Mouse (Mus musculus): ENCODE results near the gene Reg4. TPM values are rescaled to one million over a fixed set of nuclear protein-coding genes. Genes with fewer than 3 reads are reported as not detected.
A peak's percentile ranks its signal among the peaks of the same experiment; 100 is the strongest.

The Reg4 gene
- polyA plus RNA-seq (2016; fragmentation: Nextera tagmentation; extraction: Ambion mirVana): not detected in 2 replicates

DNA sequence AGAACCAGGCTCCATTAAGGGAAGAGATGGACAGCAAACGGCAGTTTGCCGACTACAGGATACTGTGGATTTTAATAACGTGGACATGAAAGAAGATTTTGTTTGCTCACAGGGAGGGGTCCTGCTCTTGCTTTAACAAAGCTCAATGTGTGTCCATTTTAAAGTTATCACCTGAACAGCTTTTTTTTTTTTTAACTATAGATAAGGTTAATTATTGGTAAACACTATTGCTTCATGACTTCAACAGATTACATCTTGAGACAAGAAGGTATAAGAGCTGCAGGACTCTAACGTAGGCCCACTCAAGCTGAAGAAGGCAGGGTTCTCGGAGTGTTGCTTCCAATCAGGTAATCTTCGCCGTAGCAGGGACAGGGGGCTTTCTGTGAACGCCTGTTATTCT lies at the start of gene Reg4:
TSS of gene Reg4 (plus strand) at position 301 of the 400 bp plus-strand sequence.
- Histone ChIP-seq H3K27ac (replicated peaks) (no peak within 1 kb of the TSS), H3K27me3 (no peaks in the 10 kb centered on the region), H3K4me3 (no peak within 1 kb of the TSS), H3K36me3 (no peaks in the 10 kb centered on the region), H3K9ac (replicated peaks) (no peak within 1 kb of the TSS), H3K9me3 (no peaks in the 10 kb centered on the region), H3K4me2 (replicated peaks) (no peak within 1 kb of the TSS), H3K4me1 (0 out of 2 replicates have a peak, but pooled peaks cover 2% of the 10 kb centered on the region)
- no peak for ATAC-seq (ENCODE audit: low FRiP score, low read depth)
- WGBS: 90% methylated on average over 8 of the region's 8 CpGs

- no peak overlapping the region for H3K27ac ChIP-seq (replicated peaks)
- no peaks in the 10 kb centered on the region for H3K9me3 ChIP-seq
- no peak overlapping the region for H3K9ac ChIP-seq (replicated peaks)
- H3K27me3 ChIP-seq: no peaks in the 10 kb centered on the region
- no peaks in the 10 kb centered on the region for H3K36me3 ChIP-seq
- H3K4me2 ChIP-seq (replicated peaks): no peak overlapping the region
- no peak overlapping the region for H3K4me3 ChIP-seq
- no peak for ATAC-seq (ENCODE audit: low FRiP score, low read depth)
- H3K4me1 ChIP-seq: no peaks in the 10 kb centered on the region
- 84% methylated on average over 4 of the region's 4 CpGs for WGBS
Observed at GRCm38 (mm10) chr3:98178340-98178739, 43.6 kb upstream of the Reg4 start.

DNA sequence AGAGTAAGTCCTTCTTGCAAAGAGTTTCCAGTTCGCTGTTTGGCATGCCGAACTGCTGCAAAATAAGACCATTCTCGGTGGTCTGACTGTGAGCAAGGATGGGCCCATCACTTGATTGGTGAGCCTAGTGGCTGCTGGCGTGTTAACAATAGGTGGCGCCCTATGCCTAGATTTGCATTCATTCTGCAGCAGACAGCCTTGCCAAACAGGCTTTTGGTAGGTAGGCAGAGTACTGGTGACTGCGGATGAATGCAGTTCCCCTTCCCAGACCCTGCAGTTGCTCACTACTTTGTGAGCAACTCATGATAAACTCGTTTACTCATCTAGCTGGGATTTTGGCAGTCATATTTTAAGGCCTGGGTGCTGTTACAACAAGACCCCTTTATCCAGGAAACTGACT lies 41.2 kb upstream of the Reg4 start:
- 27% methylated on average over 7 of the region's 7 CpGs for WGBS
- ATAC-seq (ENCODE audit: low FRiP score, low read depth): peak; percentile 19; the same call in 1 of the 2 replicates
- no peak overlapping the region for H3K4me3 ChIP-seq
- H3K36me3 ChIP-seq: no peaks in the 10 kb centered on the region
- H3K27me3 ChIP-seq: no peaks in the 10 kb centered on the region
- no peak overlapping the region for H3K27ac ChIP-seq (replicated peaks)
- H3K9ac ChIP-seq (replicated peaks): no peak overlapping the region
- H3K9me3 ChIP-seq: no peaks in the 10 kb centered on the region
- H3K4me1 ChIP-seq: peaks cover 6% of the 10 kb centered on the region
- H3K4me2 ChIP-seq (replicated peaks): no peak overlapping the region

DNA sequence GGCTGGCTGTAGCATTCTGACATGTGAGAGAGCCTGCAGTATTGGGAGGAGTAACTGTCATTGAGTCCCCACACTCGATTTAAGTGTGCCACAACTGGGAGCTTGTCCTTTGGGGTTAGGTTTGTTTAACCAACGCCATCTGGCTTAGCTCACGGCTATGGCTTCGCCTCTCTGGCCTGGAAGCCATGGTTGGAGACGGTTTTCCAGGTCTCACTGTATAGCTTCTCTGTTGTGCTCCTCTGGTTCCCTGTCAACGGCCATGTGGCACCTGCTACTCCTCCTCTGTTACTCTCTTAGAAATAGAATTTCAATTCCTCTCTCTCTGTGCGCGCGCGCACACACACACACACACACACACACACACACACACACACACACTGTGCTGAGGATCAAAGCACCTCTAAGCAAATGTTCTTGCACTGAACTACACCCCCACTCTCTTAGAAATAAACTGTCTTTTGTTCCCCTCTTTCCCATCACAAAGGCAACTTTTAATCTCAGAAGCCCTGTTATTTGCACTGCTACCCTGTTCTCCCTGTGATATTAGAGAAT lies 36.7 kb upstream of the Reg4 start:
- Histone ChIP-seq H3K9me3 (no peaks in the 10 kb centered on the region), H3K36me3 (no peaks in the 10 kb centered on the region), H3K4me1 (peaks cover 6% of the 10 kb centered on the region), H3K9ac (replicated peaks) (no peak overlapping the region), H3K27ac (replicated peaks) (no peak overlapping the region), H3K27me3 (no peaks in the 10 kb centered on the region), H3K4me2 (replicated peaks) (no peak overlapping the region), H3K4me3 (no peak overlapping the region)
- ATAC-seq (ENCODE audit: low FRiP score, low read depth): peak; percentile 56; the same call in 1 of the 2 replicates
- 41% methylated on average over 10 of the region's 10 CpGs for WGBS

GRCm38 (mm10) chr3:98187777-98188176 lies 34.2 kb upstream of the Reg4 start:
- H3K4me3 ChIP-seq: no peak overlapping the region
- 91% methylated on average over 3 of the region's 3 CpGs for whole genome bisulfite sequencing
- H3K27ac ChIP-seq (replicated peaks): no peak overlapping the region
- no peaks in the 10 kb centered on the region for H3K9me3 ChIP-seq
- H3K9ac ChIP-seq (replicated peaks): no peak overlapping the region
- H3K4me2 ChIP-seq (replicated peaks): no peak overlapping the region
- ATAC-seq (ENCODE audit: low FRiP score, low read depth): no peak
- H3K4me1 ChIP-seq: peaks cover 6% of the 10 kb centered on the region
- H3K36me3 ChIP-seq: no peaks in the 10 kb centered on the region
- no peaks in the 10 kb centered on the region for H3K27me3 ChIP-seq

DNA sequence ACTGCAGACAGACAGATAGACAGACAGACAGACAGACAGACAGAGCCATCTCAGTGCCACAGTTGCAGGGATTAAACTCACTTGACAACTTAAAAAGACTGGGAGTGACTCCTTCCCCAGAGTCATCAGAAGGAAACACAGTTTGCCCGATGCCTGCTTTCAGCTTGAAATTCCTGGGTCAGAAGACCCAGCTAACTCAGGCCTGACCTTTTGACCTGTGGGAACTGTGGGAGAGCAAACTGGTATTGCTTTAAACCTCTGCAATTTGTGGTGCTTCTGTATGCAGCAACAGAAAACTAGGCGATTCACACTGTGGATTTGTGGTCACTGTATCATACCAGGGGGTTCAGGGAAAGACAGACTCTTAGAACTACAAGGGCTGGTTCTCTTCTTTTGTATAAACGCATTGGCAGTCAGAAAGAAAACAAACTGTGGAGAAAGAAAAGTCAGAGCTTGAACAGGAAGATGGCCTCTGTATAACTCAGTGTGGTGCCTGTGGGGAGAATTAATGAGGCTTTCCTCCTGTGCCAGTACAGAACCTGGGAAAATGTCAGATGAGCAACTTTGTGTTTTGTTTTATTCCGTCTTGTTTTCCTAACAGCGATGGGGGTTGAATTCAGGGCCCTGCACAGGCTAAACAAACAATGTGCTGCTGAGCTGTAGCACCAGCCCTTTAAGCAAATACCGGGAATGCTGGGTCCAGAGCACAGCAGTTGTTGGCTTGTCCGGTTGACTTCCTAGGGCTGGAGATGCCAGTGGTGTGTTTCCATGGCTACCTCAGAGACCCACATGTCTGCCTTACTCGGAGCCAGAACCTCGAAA lies 24.0 kb upstream of the Reg4 start:
- no peak overlapping the region for H3K27ac ChIP-seq (replicated peaks)
- no peak overlapping the region for H3K9ac ChIP-seq (replicated peaks)
- H3K36me3 ChIP-seq: no peaks in the 10 kb centered on the region
- no peaks in the 10 kb centered on the region for H3K27me3 ChIP-seq
- no peak overlapping the region for H3K4me3 ChIP-seq
- H3K9me3 ChIP-seq: no peaks in the 10 kb centered on the region
- no peak overlapping the region for H3K4me2 ChIP-seq (replicated peaks)
- ATAC-seq (ENCODE audit: low FRiP score, low read depth): no peak
- 10% methylated on average over 9 of the region's 9 CpGs for WGBS
- peaks cover 10% of the 10 kb centered on the region for H3K4me1 ChIP-seq

- Histone ChIP-seq H3K36me3 (no peaks in the 10 kb centered on the region), H3K4me1 (peaks cover 10% of the 10 kb centered on the region), H3K4me3 (no peak overlapping the region), H3K27ac (replicated peaks) (no peak overlapping the region), H3K9ac (replicated peaks) (no peak overlapping the region), H3K27me3 (no peaks in the 10 kb centered on the region), H3K9me3 (no peaks in the 10 kb centered on the region), H3K4me2 (replicated peaks) (no peak overlapping the region)
- ATAC-seq (ENCODE audit: low FRiP score, low read depth): no peak
- 60% methylated on average over 5 of the region's 5 CpGs for WGBS
Observed at GRCm38 (mm10) chr3:98199747-98200146, 22.2 kb upstream of the Reg4 start.

GRCm38 (mm10) chr3:98203282-98203681 lies 18.7 kb upstream of the Reg4 start:
- WGBS: 78% methylated on average over 5 of the region's 5 CpGs
- Histone ChIP-seq H3K9ac (replicated peaks) (no peak overlapping the region), H3K4me1 (peaks cover under 1% of the 10 kb centered on the region; the same call in 1 of the 2 replicates), H3K27ac (replicated peaks) (no peak overlapping the region), H3K4me2 (replicated peaks) (no peak overlapping the region), H3K27me3 (no peaks in the 10 kb centered on the region), H3K9me3 (no peaks in the 10 kb centered on the region), H3K36me3 (no peaks in the 10 kb centered on the region), H3K4me3 (no peak overlapping the region)
- ATAC-seq (ENCODE audit: low FRiP score, low read depth): no peak

DNA sequence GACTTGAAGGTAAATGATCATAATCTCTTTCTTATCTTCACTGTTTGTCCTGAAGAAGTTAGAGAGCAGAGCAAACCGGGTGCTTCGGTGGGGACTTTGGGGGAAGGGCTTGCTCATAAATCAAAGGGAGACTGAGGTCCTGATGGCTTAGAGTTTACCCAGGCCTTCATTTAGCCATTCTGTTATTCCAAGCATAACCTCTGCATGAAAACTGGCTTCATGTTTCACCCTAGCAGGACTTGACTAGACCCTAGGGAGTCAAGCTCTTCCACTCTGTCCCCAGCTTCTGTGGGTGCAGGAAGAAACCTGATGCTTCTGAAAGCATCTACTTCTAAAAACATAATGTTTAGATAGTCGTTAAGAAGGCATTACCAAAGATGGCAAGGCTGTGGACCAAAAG lies 15.0 kb upstream of the Reg4 start:
- no peaks in the 10 kb centered on the region for H3K27me3 ChIP-seq
- H3K27ac ChIP-seq (replicated peaks): no peak overlapping the region
- no peak overlapping the region for H3K4me3 ChIP-seq
- no peak overlapping the region for H3K4me2 ChIP-seq (replicated peaks)
- no peaks in the 10 kb centered on the region for H3K36me3 ChIP-seq
- no peaks in the 10 kb centered on the region for H3K9me3 ChIP-seq
- ATAC-seq (ENCODE audit: low FRiP score, low read depth): no peak
- no peak overlapping the region for H3K9ac ChIP-seq (replicated peaks)
- 74% methylated on average over 3 of the region's 3 CpGs for WGBS
- H3K4me1 ChIP-seq: no peaks in the 10 kb centered on the region

DNA sequence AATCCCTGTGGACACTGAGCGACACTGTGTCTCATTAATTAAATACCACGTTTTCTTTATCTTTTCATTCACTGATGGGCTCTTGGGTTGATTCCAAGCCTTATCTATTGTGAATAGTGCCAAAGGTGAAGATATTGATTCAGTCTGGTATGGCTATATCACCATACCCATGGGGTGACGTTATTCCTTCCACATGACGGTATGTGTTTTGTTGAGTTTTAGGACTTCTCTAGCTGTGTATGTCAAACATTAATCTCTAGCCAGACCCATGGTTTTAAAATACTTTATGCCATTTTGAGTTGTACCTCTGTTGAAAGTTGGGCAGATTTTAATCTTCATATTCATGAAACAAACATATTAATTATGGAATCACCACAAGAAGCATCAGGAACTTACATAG lies 12.8 kb upstream of the Reg4 start:
- no peak for ATAC-seq (ENCODE audit: low FRiP score, low read depth)
- WGBS: 83% methylated on average over 4 of the region's 4 CpGs

GRCm38 (mm10) chr3:98210860-98211259 lies 11.1 kb upstream of the Reg4 start:
- Histone ChIP-seq H3K4me2 (replicated peaks) (no peak overlapping the region), H3K36me3 (no peaks in the 10 kb centered on the region), H3K27me3 (no peaks in the 10 kb centered on the region), H3K9me3 (no peaks in the 10 kb centered on the region), H3K9ac (replicated peaks) (no peak overlapping the region), H3K4me3 (no peak overlapping the region), H3K27ac (replicated peaks) (no peak overlapping the region), H3K4me1 (no peaks in the 10 kb centered on the region)
- 75% methylated on average over 10 of the region's 10 CpGs for WGBS
- no peak for ATAC-seq (ENCODE audit: low FRiP score, low read depth)

More for the DNA sequence above, 12.8 kb upstream of the Reg4 start:
- H3K4me3 ChIP-seq: no peak overlapping the region
- no peaks in the 10 kb centered on the region for H3K36me3 ChIP-seq
- no peaks in the 10 kb centered on the region for H3K4me1 ChIP-seq
- H3K27me3 ChIP-seq: no peaks in the 10 kb centered on the region
- no peak overlapping the region for H3K9ac ChIP-seq (replicated peaks)
- no peak overlapping the region for H3K4me2 ChIP-seq (replicated peaks)
- no peaks in the 10 kb centered on the region for H3K9me3 ChIP-seq
- H3K27ac ChIP-seq (replicated peaks): no peak overlapping the region

- no peaks in the 10 kb centered on the region for H3K36me3 ChIP-seq
- H3K9ac ChIP-seq (replicated peaks): no peak overlapping the region
- no peaks in the 10 kb centered on the region for H3K9me3 ChIP-seq
- ATAC-seq (ENCODE audit: low FRiP score, low read depth): no peak
- 76% methylated on average over 7 of the region's 7 CpGs for WGBS
- H3K27ac ChIP-seq (replicated peaks): no peak overlapping the region
- no peak overlapping the region for H3K4me3 ChIP-seq
- H3K27me3 ChIP-seq: no peaks in the 10 kb centered on the region
- no peak overlapping the region for H3K4me2 ChIP-seq (replicated peaks)
- no peaks in the 10 kb centered on the region for H3K4me1 ChIP-seq
Observed at GRCm38 (mm10) chr3:98211301-98212081, 10.5 kb upstream of the Reg4 start.
